Mouse (Mus musculus) E14TG2a.4 (cell line): ENCODE measurements at regions not wholly inside any gene's neighbourhood (a gene's known extent, or its start where the extent isn't known, plus 50 kb on each side); places are given as distances from the start of the nearest gene placed in this dataset.

ENCODE experiments used
- CTCF ChIP-seq: conservative IDR thresholded peaks from 2 replicates; pipeline ENCODE4 v1.5.1; 2014; ENCODE audit warnings: low read length
- NANOG ChIP-seq: IDR thresholded peaks from 2 replicates; pipeline ENCODE4 v1.6.1; 2014; ENCODE audit warnings: borderline replicate concordance, low read length, mixed read lengths

DNA sequence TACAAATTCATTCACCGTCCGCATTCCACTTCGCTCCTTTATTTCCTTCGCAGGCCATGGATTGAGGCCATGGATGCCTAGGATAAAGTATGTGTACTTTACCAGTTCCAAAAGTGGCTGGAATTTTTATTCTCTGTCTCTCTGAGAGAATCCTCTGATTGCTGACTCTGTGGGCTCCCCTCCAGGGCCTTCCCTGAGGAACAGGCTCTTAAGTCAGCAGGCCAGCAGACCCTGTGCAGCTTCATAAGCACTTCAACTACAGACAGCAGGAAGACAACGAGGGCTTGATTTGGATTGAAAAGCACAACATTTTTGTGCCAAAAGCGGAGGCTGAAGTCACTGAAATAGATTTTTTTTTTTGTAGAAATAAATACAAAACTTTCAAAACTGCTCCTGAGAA is 252.7 kb downstream of the Gm10283 start:
- TF ChIP-seq CTCF (no peak), NANOG (no peak)
